Mouse (Mus musculus): ENCODE data around the gene Ptprt. TPM values are rescaled to one million over a fixed set of nuclear protein-coding genes. Genes with fewer than 3 reads are reported as not detected.

Gene Ptprt
- polyA plus RNA-seq, 1 experiment from 2014 or later: 3.4 TPM

- WGBS: 86% methylated on average over 4 of the region's 4 CpGs
- H3K9ac ChIP-seq: no peak overlapping the region
- no peaks in the 10 kb centered on the region for H3K4me1 ChIP-seq (ENCODE audit: insufficient read depth)
- no peaks in the 10 kb centered on the region for H3K36me3 ChIP-seq (ENCODE audit: insufficient read depth)
- H3K4me2 ChIP-seq: no peak overlapping the region
- no peak overlapping the region for H3K4me3 ChIP-seq (ENCODE audit: low read depth, low read length)
- no peak overlapping the region for H3K27ac ChIP-seq (ENCODE audit: low read depth)
- no peak for DNase-seq
- H3K9me3 ChIP-seq (ENCODE audit: low read depth, low read length): no peaks in the 10 kb centered on the region
- TF ChIP-seq CTCF (IDR thresholded peaks at IDR 0.05; ENCODE audit: low read depth): no peak
- H3K27me3 ChIP-seq (ENCODE audit: insufficient read depth, low read length): no peaks in the 10 kb centered on the region
- ATAC-seq (ENCODE audit: insufficient read depth): no peak
These were observed 776.5 kb downstream of the Ptprt start for GRCm38 (mm10) chr2:161884446-161884845.

GRCm38 (mm10) chr2:161882580-161882979, 778.4 kb downstream of the Ptprt start:
- no peak for ATAC-seq (ENCODE audit: insufficient read depth)
- Histone ChIP-seq H3K27ac (ENCODE audit: low read depth) (no peak overlapping the region), H3K36me3 (ENCODE audit: insufficient read depth) (no peaks in the 10 kb centered on the region), H3K4me3 (ENCODE audit: low read depth, low read length) (no peak overlapping the region), H3K9ac (no peak overlapping the region), H3K27me3 (ENCODE audit: insufficient read depth, low read length) (no peaks in the 10 kb centered on the region), H3K9me3 (ENCODE audit: low read depth, low read length) (no peaks in the 10 kb centered on the region), H3K4me2 (no peak overlapping the region), H3K4me1 (ENCODE audit: insufficient read depth) (no peaks in the 10 kb centered on the region)
- no peak for TF ChIP-seq CTCF (IDR thresholded peaks at IDR 0.05; ENCODE audit: low read depth)
- DNase-seq: no peak
- 63% methylated on average over 4 of the region's 4 CpGs for WGBS

- Histone ChIP-seq H3K4me3 (ENCODE audit: low read depth, low read length) (no peak overlapping the region), H3K4me2 (no peak overlapping the region), H3K9me3 (ENCODE audit: low read depth, low read length) (no peaks in the 10 kb centered on the region), H3K27me3 (ENCODE audit: insufficient read depth, low read length) (no peaks in the 10 kb centered on the region), H3K27ac (ENCODE audit: low read depth) (no peak overlapping the region), H3K9ac (no peak overlapping the region), H3K36me3 (ENCODE audit: insufficient read depth) (no peaks in the 10 kb centered on the region), H3K4me1 (ENCODE audit: insufficient read depth) (no peaks in the 10 kb centered on the region)
- TF ChIP-seq CTCF (IDR thresholded peaks at IDR 0.05; ENCODE audit: low read depth): no peak
- no peak for DNase-seq
- 68% methylated on average over 3 of the region's 3 CpGs for WGBS
- ATAC-seq (ENCODE audit: insufficient read depth): no peak
These were observed 780.0 kb downstream of the Ptprt start for GRCm38 (mm10) chr2:161880941-161881340.

GRCm38 (mm10) chr2:161865231-161865630, 795.7 kb downstream of the Ptprt start:
- 30% methylated on average over 4 of the region's 4 CpGs for WGBS
- DNase-seq (no peak), ATAC-seq (ENCODE audit: insufficient read depth) (no peak)
- Histone ChIP-seq H3K9me3 (ENCODE audit: low read depth, low read length) (no peaks in the 10 kb centered on the region), H3K27me3 (ENCODE audit: insufficient read depth, low read length) (no peaks in the 10 kb centered on the region), H3K4me3 (ENCODE audit: low read depth, low read length) (no peak overlapping the region), H3K4me1 (ENCODE audit: insufficient read depth) (no peaks in the 10 kb centered on the region), H3K36me3 (ENCODE audit: insufficient read depth) (no peaks in the 10 kb centered on the region), H3K4me2 (no peak overlapping the region), H3K9ac (no peak overlapping the region), H3K27ac (ENCODE audit: low read depth) (no peak overlapping the region)
- TF ChIP-seq CTCF (IDR thresholded peaks at IDR 0.05; ENCODE audit: low read depth): no peak

GRCm38 (mm10) chr2:161858813-161859212, 802.1 kb downstream of the Ptprt start:
- no peaks in the 10 kb centered on the region for H3K4me1 ChIP-seq (ENCODE audit: insufficient read depth)
- H3K4me3 ChIP-seq (ENCODE audit: low read depth, low read length): no peak overlapping the region
- TF ChIP-seq CTCF (IDR thresholded peaks at IDR 0.05; ENCODE audit: low read depth): no peak
- no peak overlapping the region for H3K9ac ChIP-seq
- no peaks in the 10 kb centered on the region for H3K27me3 ChIP-seq (ENCODE audit: insufficient read depth, low read length)
- no peak overlapping the region for H3K27ac ChIP-seq (ENCODE audit: low read depth)
- DNase-seq: no peak
- no peaks in the 10 kb centered on the region for H3K9me3 ChIP-seq (ENCODE audit: low read depth, low read length)
- no peak for ATAC-seq (ENCODE audit: insufficient read depth)
- 82% methylated on average over 1 of the region's 1 CpGs for WGBS
- H3K4me2 ChIP-seq: no peak overlapping the region
- H3K36me3 ChIP-seq (ENCODE audit: insufficient read depth): no peaks in the 10 kb centered on the region

- Histone ChIP-seq H3K4me1 (ENCODE audit: insufficient read depth) (no peaks in the 10 kb centered on the region), H3K36me3 (ENCODE audit: insufficient read depth) (no peaks in the 10 kb centered on the region), H3K9ac (no peak overlapping the region), H3K27me3 (ENCODE audit: insufficient read depth, low read length) (no peaks in the 10 kb centered on the region), H3K9me3 (ENCODE audit: low read depth, low read length) (no peaks in the 10 kb centered on the region), H3K27ac (ENCODE audit: low read depth) (no peak overlapping the region), H3K4me2 (no peak overlapping the region), H3K4me3 (ENCODE audit: low read depth, low read length) (no peak overlapping the region)
- WGBS: 79% methylated on average over 1 of the region's 1 CpGs
- ATAC-seq (ENCODE audit: insufficient read depth) (no peak), DNase-seq (no peak)
- TF ChIP-seq CTCF (IDR thresholded peaks at IDR 0.05; ENCODE audit: low read depth): no peak
These were observed 802.6 kb downstream of the Ptprt start for GRCm38 (mm10) chr2:161858361-161858760.

- DNase-seq: no peak
- Histone ChIP-seq H3K4me1 (ENCODE audit: insufficient read depth) (no peaks in the 10 kb centered on the region), H3K27me3 (ENCODE audit: insufficient read depth, low read length) (no peaks in the 10 kb centered on the region), H3K36me3 (ENCODE audit: insufficient read depth) (no peaks in the 10 kb centered on the region), H3K4me3 (ENCODE audit: low read depth, low read length) (no peak overlapping the region), H3K9me3 (ENCODE audit: low read depth, low read length) (no peaks in the 10 kb centered on the region), H3K4me2 (no peak overlapping the region), H3K9ac (no peak overlapping the region), H3K27ac (ENCODE audit: low read depth) (no peak overlapping the region)
- ATAC-seq (ENCODE audit: insufficient read depth): no peak
- 72% methylated on average over 4 of the region's 4 CpGs for WGBS
- no peak for TF ChIP-seq CTCF (IDR thresholded peaks at IDR 0.05; ENCODE audit: low read depth)
These were observed 825.9 kb downstream of the Ptprt start for GRCm38 (mm10) chr2:161835001-161835400.

GRCm38 (mm10) chr2:161833846-161834245, 827.1 kb downstream of the Ptprt start:
- TF ChIP-seq CTCF (IDR thresholded peaks at IDR 0.05; ENCODE audit: low read depth): no peak
- 64% methylated on average over 2 of the region's 2 CpGs for WGBS

More at GRCm38 (mm10) chr2:161833846-161834245, 827.1 kb downstream of the Ptprt start:
- no peak overlapping the region for H3K27ac ChIP-seq (ENCODE audit: low read depth)
- ATAC-seq (ENCODE audit: insufficient read depth): no peak
- DNase-seq: no peak
- no peak overlapping the region for H3K4me2 ChIP-seq
- H3K4me1 ChIP-seq (ENCODE audit: insufficient read depth): no peaks in the 10 kb centered on the region
- H3K27me3 ChIP-seq (ENCODE audit: insufficient read depth, low read length): no peaks in the 10 kb centered on the region
- no peak overlapping the region for H3K4me3 ChIP-seq (ENCODE audit: low read depth, low read length)
- H3K9me3 ChIP-seq (ENCODE audit: low read depth, low read length): no peaks in the 10 kb centered on the region
- no peak overlapping the region for H3K9ac ChIP-seq
- H3K36me3 ChIP-seq (ENCODE audit: insufficient read depth): no peaks in the 10 kb centered on the region

Data from lung, embryonic 14.5 days (tissue).